ENCODE assay signal across 1 mouse cellular context in genomic region chr15:84323966-84324869, GRCm38 (mm10).
TF ChIP-seq lines count a peak whose summit lies in the region.

Gene Parvg, plus strand, starts transcription at chr15:84324026.

TF ChIP-seq in CH12.LX, 34 proteins besides CTCF, POLR2A, EP300 and RAD21 (continued from another document):
- no peak for TF ChIP-seq KAT2A (IDR thresholded peaks at IDR 0.05; ENCODE audit: insufficient replicate concordance, low read length)
- no peak for TF ChIP-seq RCOR1 (conservative IDR thresholded peaks at IDR 0.05; ENCODE audit: low read depth, low read length)
- 0 out of 2 replicates have a peak, but pooled peaks have one; percentile 58 for TF ChIP-seq TBP (conservative IDR thresholded peaks at IDR 0.05; ENCODE audit: low read depth, low read length)
